Mouse (Mus musculus): ENCODE data around the gene Ttc22.

The Ttc22 gene

DNA sequence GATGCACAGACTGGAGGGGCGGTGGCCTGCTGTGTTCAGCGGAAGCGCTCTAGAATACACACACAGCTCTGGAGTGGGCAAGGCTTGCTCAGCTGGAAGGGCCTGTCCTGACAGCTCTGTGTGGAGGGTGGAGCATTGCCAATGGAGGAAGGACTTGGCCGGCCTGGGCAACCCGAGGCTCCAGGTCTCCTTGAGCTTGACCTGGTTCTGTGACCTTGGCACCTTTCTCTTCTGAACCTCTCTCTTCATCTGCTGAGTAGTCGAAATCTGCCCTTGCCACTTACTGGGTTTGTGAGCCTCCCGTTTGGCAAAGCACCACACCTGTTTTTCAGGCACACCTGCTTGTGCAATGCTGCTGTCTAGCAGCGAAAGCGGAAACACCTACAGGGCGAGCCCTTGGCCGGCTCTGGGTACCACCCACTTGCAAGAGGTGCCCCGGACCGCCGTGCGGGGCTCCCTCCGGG lies at the start of gene Ttc22:
Gene Ttc22, plus strand, starts transcription at position 403 of the 464 bp plus-strand sequence.
- no peak for DNase-seq (ENCODE audit: low spot score)

DNA sequence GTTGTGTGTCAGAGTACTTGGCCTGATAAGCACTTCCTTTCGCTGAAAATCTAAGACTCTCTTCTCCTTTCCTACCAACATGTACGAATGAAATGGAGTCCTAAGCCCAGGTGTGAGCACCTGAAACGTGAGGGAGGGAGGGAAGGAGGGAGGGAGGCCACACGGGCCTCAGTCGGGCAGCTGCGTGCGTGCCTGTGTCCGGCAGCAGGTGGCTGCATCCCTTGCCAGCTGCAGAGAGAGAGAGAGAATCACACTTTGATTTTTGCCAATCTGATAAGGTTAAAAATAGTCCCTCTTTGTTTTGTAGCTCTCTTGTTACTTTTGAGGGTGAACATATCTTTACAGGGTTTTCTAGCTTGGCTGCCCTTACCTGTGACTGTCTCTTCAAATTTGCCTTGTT lies 47.2 kb upstream of the Ttc22 start:
- no peak for DNase-seq (ENCODE audit: low spot score)

DNA sequence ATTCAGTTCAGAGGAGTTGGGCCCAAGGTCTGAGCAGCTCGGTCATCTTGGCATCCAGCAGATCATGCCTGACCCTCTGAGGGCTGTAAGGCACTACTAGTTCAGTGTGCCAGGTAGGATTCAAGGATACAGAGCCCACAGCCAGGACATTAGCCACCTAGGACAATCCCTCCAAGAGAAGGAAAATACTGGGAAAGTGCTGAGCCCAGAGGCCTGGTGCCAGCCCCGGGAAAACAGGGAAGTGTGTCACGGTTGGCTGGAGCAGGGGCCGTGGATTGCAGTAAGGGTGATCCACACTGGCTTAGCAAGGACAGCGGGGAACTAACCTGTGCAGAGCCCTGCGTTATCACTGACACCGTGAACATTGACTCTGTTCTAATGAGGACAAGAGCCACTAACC lies 44.7 kb upstream of the Ttc22 start:
- DNase-seq (ENCODE audit: low spot score) = no peak

- no peak for DNase-seq (ENCODE audit: low spot score)
These were observed 40.9 kb upstream of the Ttc22 start for GRCm38 (mm10) chr4:106581176-106581864.

DNA sequence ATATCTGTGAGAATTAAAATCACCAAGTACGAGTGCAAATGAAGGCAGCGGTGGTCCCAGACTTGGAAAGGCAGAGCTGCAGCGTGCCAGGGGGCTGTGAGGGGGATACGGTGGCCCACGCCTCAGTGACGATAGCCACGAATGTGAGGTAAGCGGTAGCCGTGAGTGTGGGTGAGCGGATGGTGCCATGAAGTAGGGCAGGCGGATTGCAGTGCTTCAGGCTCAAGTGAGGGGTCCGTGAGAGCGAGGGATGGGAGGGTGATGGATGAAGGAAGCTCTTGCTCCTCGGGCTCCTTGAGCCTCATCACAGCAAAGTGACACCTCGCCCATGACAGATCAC lies 40.4 kb upstream of the Ttc22 start:
- DNase-seq (ENCODE audit: low spot score) = no peak

- DNase-seq (ENCODE audit: low spot score) = no peak
These were observed 39.6 kb upstream of the Ttc22 start for GRCm38 (mm10) chr4:106582428-106583153.

DNA sequence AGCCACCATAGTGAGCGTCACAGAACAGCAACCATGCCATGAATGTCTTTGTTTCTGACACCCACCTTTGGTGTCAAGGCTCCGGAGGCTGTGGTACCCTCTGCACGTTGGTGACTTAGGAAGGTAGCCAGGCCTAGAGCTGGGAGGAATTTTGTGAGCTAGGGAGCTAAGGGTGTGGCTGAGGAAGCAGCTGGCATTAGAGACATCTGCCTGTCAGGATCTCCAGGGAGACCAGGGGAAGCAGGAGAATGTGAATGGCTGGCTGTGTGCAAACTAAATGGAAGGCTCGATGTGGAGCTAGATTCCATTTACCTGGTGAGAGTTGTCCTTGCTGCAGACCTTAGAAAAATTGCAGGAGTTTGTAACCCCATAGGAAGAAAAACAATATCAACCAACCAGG lies 37.6 kb upstream of the Ttc22 start:
- DNase-seq (ENCODE audit: low spot score) = no peak

DNA sequence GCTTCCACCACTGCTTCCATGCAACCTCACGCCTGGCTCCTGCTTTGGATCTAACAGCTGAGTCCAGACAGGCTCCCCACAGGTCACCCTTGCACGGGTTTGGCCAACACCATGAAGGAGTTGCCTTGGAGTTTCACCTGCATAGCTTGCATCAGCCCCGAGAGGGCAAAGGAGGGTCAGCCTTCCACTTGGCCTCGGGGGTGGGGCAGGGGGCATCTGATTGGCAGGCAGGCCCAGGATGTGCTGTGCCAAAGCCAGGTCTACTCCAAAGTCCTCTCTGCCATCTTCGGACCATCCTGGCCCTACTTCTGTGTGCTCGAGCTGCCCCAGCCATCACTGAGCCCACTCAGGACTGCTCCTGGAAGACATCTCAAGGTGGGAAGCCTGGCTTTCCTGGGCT lies 35.2 kb upstream of the Ttc22 start:
- DNase-seq (ENCODE audit: low spot score) = no peak

DNA sequence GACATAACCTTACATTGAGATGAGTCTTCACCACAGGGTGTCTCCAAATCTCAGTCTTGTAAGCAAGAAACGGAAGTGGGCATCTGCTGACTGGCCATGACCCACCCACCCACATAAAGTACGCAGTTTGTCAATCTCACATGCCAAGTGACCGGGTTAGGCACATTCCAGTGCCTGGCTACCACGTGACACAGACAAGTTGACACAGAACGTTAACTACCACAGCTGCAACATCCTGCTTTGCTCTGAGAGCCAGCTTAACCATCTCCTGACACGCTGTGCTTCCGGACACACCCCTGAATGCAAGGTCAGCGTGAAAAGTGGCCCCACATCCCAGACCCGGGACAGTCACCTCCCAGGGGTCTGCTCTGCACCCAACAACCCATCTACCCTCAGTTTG lies 32.1 kb upstream of the Ttc22 start:
- DNase-seq (ENCODE audit: low spot score) = no peak

DNA sequence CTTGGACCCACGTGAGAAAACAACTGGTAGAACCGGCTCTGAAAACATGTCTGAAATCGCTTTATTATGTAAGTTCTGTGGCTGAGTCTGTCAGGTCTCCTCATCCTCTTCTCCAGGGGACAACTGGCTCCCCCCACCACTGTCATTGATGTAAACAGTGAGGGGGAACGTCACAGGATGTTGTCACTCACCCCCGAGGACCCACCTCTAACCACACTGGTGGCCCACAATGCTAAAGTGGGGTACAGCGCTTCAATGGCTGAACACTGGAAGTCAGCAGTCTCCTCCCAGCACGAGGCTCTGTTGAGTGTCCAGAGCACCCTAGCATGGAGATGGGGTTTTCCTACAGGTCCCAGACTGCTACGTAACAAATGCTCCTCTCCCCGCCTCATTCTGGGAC lies 31.4 kb upstream of the Ttc22 start:
- DNase-seq (ENCODE audit: low spot score) = no peak

- no peak for DNase-seq (ENCODE audit: low spot score)
These were observed 28.6 kb upstream of the Ttc22 start for GRCm38 (mm10) chr4:106593636-106594035.

DNA sequence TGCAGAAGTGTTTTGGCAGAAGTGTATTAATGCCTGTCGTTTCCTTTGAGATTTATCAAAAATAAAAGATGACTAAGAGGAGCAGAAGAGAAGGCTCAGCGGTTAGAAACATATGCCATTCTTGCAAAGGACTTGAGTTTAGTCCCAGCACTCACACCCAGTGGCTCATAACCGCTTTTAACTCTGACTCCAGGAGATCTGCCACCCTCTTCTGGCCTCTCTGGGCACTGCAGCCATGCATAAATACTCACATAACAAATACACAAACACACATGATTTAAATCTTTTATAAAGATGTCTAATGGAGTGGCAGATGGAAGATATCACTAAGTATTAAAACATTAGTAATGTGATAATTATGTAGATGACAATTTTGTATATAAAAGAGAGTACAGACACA lies 26.0 kb upstream of the Ttc22 start:
- DNase-seq (ENCODE audit: low spot score) = no peak

DNA sequence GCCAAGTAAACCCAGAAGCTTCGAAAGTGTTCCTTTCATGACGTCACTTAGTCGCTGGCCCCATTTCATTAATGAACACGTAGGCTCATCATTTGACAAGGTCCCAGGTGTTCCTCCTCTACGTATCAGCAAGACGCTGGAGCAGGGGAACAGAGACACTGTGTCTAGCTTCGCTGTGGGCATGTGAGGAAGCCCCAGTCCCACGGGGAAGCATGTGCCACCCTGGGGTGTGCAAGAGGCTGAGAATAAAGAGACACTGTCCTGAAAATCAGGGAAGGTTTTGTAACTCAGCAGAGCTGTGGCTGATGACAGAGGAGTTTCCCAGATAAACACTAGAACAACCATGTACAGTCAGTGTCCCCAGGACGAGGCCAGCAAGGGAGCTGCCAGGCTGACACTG lies 25.2 kb upstream of the Ttc22 start:
- DNase-seq (ENCODE audit: low spot score) = no peak

GRCm38 (mm10) chr4:106597741-106598140 lies 24.5 kb upstream of the Ttc22 start:
- no peak for DNase-seq (ENCODE audit: low spot score)

- DNase-seq (ENCODE audit: low spot score) = no peak
These were observed 22.8 kb upstream of the Ttc22 start for GRCm38 (mm10) chr4:106599415-106599814.

DNA sequence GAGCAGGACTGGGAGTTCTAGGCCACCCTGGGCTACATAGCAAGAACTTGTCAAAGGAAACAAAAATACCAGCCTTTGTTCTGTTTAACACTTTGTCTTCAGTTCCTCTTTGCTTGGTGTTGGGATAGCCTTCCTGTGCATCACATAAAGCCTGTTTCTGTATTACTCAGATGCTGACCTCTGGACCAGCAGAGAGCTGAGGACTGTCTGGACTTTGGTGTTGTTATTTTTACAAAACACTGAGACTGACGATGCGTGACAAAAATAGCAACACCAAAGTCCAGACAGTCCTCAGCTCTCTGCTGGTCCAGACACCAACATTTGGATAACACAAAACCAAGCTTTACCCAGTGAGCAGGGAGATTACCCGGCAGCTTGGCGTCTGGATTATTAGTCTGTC lies 21.5 kb upstream of the Ttc22 start:
- DNase-seq (ENCODE audit: low spot score) = no peak

GRCm38 (mm10) chr4:106606639-106607554 lies 15.3 kb upstream of the Ttc22 start:
- DNase-seq (ENCODE audit: low spot score) = no peak

GRCm38 (mm10) chr4:106607905-106608304 lies 14.3 kb upstream of the Ttc22 start:
- DNase-seq (ENCODE audit: low spot score) = no peak

DNA sequence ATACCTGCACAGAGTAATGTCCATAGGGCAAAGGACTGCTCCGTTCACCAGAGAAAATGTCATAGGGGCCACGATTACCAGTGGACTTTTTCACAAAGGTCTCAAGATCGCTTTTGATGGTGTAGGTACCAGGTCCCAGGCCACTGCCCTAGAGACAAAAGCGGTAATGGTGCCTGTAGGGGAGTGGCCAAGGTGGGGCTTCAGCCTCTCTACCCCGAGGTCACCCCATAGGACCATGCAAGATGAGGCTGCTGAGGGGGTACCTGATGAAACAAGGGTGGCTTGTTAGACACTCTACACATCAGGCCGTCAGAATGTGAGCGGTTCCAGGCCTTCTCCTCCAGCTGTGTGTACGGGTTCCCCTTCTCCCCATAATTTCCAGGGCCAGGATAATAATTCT lies 9.1 kb upstream of the Ttc22 start:
- no peak for DNase-seq (ENCODE audit: low spot score)

GRCm38 (mm10) chr4:106613560-106613959 lies 8.7 kb upstream of the Ttc22 start:
- DNase-seq (ENCODE audit: low spot score) = peak; percentile 44

DNA sequence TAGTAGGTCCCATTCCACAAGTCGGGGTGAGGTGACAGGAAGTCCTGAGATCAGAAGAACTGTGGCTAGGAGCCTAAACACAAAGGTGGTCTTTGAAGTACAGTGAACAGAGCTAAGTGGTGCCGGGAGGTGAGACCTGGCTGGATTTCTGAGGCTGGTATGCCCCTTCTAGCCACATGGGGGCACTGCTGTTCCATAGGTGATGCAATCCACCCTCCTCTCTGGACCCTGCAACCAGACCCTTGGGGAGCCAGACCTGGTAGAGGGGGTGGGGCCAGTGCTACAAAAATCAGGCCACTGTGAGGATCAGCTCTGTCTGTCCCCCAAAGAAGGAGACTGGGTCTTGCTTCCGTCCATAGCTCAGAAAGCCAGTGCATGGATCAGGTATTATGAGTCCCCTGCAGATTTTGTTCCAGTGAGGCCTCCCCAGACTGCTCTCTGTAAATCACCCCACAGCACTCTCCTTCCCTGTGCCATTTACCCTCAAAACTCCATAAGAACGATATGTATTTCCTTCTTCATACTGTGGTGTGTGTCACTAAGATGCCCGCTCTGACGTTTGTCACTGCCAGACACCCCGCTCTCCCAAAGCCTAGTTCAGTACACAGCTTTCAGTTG lies 7.9 kb upstream of the Ttc22 start:
- peak; percentile 51 for DNase-seq (ENCODE audit: low spot score)

DNA sequence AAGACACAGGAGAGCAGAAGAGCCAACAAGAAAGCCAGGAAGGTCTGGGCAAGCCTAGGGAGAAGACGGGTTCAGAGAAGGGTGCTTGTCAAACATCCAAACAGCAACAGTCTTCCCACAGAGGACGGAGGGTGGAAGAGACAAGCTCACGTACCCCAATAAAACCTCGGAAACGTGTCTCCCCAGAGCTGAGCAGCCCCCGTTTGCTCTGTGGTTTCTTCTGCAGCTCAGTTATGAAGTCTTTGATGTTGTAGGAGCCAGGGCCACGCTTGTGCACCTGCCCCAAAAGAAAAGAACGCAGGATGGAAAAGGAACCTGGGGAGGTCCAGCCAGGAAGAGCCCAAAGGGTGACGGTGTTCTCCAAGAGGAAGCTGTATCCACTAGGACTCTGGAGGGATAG lies 7.4 kb upstream of the Ttc22 start:
- DNase-seq (ENCODE audit: low spot score) = no peak
